Mouse (Mus musculus) G1E (cell line): Measurements from ENCODE around the gene A2ml1. TPM values are rescaled to one million over a fixed set of nuclear protein-coding genes. Genes with fewer than 3 reads are reported as not detected.

ENCODE experiments used
- ATAC-seq: 2 replicates; pipeline ENCODE4 v1.8.0; 2016; ENCODE audit warnings: mild to moderate bottlenecking; ENCODE audit not compliant: insufficient number of reproducible peaks, poor library complexity, low FRiP score, severe bottlenecking; ENCODE audit errors: extremely low read depth
- DNase-seq: peaks from one replicate; pipeline ENCODE4 v3.0.0; 2012; ENCODE audit warnings: low spot score
- H3K27me3 ChIP-seq: 2 replicates; pipeline ENCODE4 v1.6.1; 2012; ENCODE audit warnings: mild to moderate bottlenecking, low read length, inconsistent platforms; ENCODE audit not compliant: insufficient read depth
- H3K36me3 ChIP-seq: replicated peaks from 2 replicates; pipeline ENCODE3; 2012; ENCODE audit warnings: mild to moderate bottlenecking, inconsistent platforms
- H3K4me1 ChIP-seq: 2 replicates; pipeline ENCODE4 v1.6.1; 2012; ENCODE audit warnings: low read depth, low read length, inconsistent platforms, mixed read lengths; ENCODE audit not compliant: insufficient read depth
- H3K4me3 ChIP-seq: 2 replicates; pipeline ENCODE4 v1.5.1; 2012; ENCODE audit warnings: low read depth, mild to moderate bottlenecking, inconsistent platforms, low read length, moderate library complexity, mixed read lengths
- H3K9me3 ChIP-seq: replicated peaks from 2 replicates; pipeline ENCODE4 v1.6.1; 2012; ENCODE audit warnings: inconsistent platforms
- CTCF ChIP-seq: IDR thresholded peaks from 2 replicates; pipeline ENCODE4 v1.5.1; 2012; ENCODE audit warnings: low read depth, low read length, inconsistent platforms, mixed read lengths
- GATA1 ChIP-seq: IDR thresholded peaks from 2 replicates; pipeline ENCODE4 v1.6.1; 2012; ENCODE audit warnings: borderline replicate concordance, low read length, inconsistent platforms, mixed read lengths
- GATA2 ChIP-seq: IDR thresholded peaks from 2 replicates; pipeline ENCODE4 v1.6.1; 2012; ENCODE audit warnings: low read depth, low read length, inconsistent platforms, borderline replicate concordance
- POLR2AphosphoS5 ChIP-seq: IDR thresholded peaks from 2 replicates; pipeline ENCODE4 v1.6.1; 2012; ENCODE audit warnings: low read depth, low read length, inconsistent platforms; ENCODE audit not compliant: insufficient replicate concordance
- TAL1 ChIP-seq: conservative IDR thresholded peaks from 2 replicates; pipeline ENCODE4 v1.6.1; 2012; ENCODE audit warnings: low read depth, low read length, inconsistent platforms, mixed read lengths
- polyA plus RNA-seq: library from polyadenylated mRNA; stranded (reverse); fragments of >175 nt; gene quantifications from 2 replicates; pipeline ENCODE4 v1.2.3, GENCODE M21; 2012
- total RNA-seq, 2 experiments: library from RNA; stranded (forward) in 1 of 2; stranded (reverse) in 1 of 2; fragments of 200-1000 nt in 1 of 2; fragments of >200 nt in 1 of 2; fragmentation: Nextera tagmentation in 1 of 2; gene quantifications; 2 replicates each; pipeline ENCODE4 v1.2.3; 2014 to 2017

A2ml1 gene
- total and polyA plus RNA-seq, 3 experiments: 0.05 TPM; not detected in 2

DNA sequence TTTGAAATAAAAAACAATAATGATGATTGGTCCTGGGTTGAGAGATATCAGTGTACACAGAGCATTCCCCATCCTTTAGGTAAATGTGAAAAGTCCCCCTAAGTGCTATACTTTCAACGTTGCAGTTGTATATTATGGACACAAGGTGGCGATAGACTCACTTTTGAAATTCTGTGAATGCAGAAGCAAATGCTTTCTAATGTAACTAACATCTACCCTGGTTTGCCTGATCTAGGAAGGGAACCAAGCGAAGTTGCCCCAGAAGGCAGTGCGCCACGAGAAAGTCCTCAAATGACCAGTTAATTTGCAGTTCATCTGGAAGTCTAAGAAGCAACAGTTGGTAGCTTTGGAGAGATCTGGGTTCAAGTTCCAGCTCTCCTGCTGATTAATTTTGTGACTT, 23.1 kb upstream of the A2ml1 start:
- DNase-seq (no peak), ATAC-seq (no peak)
- Histone ChIP-seq H3K4me1 (no peaks in the 10 kb centered on the region), H3K27me3 (no peaks in the 10 kb centered on the region), H3K36me3 (no peaks in the 10 kb centered on the region), H3K4me3 (no peak overlapping the region), H3K9me3 (peaks cover 47% of the 10 kb centered on the region)
- TF ChIP-seq POLR2AphosphoS5 (no peak), GATA2 (no peak), CTCF (no peak), TAL1 (no peak), GATA1 (no peak)

GRCm38 (mm10) chr6:128602463-128603201, 21.2 kb upstream of the A2ml1 start:
- no peak for DNase-seq
- Histone ChIP-seq H3K4me1 (no peaks in the 10 kb centered on the region), H3K36me3 (no peaks in the 10 kb centered on the region), H3K4me3 (no peak overlapping the region), H3K9me3 (peaks cover 33% of the 10 kb centered on the region), H3K27me3 (no peaks in the 10 kb centered on the region)
- no peak for TF ChIP-seq GATA2
- no peak for TF ChIP-seq TAL1
- no peak for TF ChIP-seq GATA1
- no peak for TF ChIP-seq POLR2AphosphoS5
- TF ChIP-seq CTCF: no peak
- no peak for ATAC-seq

- H3K4me3 ChIP-seq: no peak overlapping the region
- TF ChIP-seq GATA1: no peak
- no peak for TF ChIP-seq POLR2AphosphoS5
- TF ChIP-seq GATA2: no peak
- no peak for TF ChIP-seq TAL1
- TF ChIP-seq CTCF: no peak
- H3K27me3 ChIP-seq: no peaks in the 10 kb centered on the region
- peaks cover 31% of the 10 kb centered on the region for H3K9me3 ChIP-seq
- H3K4me1 ChIP-seq: no peaks in the 10 kb centered on the region
- no peak for DNase-seq
- H3K36me3 ChIP-seq: no peaks in the 10 kb centered on the region
- no peak for ATAC-seq
These were observed 20.6 kb upstream of the A2ml1 start for GRCm38 (mm10) chr6:128602026-128602425.

DNA sequence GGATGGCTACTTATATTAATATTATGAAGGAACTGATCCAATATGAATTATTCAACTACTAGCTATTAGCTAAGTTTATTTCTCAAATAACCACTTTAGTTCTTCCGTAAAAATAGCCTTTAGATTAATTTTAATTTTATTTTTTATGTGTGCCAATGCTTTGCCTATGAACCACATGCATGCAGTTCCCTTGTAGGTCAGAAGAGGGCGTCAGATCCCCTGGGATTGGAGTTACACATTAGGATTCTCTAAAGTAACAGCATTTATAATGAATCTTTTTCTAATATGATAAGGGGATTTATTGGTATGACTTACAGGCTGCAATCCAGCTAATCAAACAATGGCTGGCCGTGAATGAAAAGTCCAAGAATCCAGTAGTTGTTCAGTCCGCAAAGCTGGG, 18.1 kb upstream of the A2ml1 start:
- Histone ChIP-seq H3K9me3 (peaks cover 34% of the 10 kb centered on the region), H3K36me3 (no peaks in the 10 kb centered on the region), H3K4me1 (no peaks in the 10 kb centered on the region), H3K4me3 (no peak overlapping the region), H3K27me3 (no peaks in the 10 kb centered on the region)
- DNase-seq: no peak
- no peak for TF ChIP-seq GATA2
- no peak for TF ChIP-seq TAL1
- TF ChIP-seq POLR2AphosphoS5: no peak
- TF ChIP-seq CTCF: no peak
- TF ChIP-seq GATA1: no peak
- no peak for ATAC-seq

GRCm38 (mm10) chr6:128598256-128599047, 17.0 kb upstream of the A2ml1 start:
- no peak overlapping the region for H3K4me3 ChIP-seq
- H3K36me3 ChIP-seq: no peaks in the 10 kb centered on the region
- H3K27me3 ChIP-seq: no peaks in the 10 kb centered on the region
- no peaks in the 10 kb centered on the region for H3K4me1 ChIP-seq
- no peak for DNase-seq
- TF ChIP-seq GATA1: no peak
- TF ChIP-seq CTCF: no peak
- TF ChIP-seq POLR2AphosphoS5: no peak
- TF ChIP-seq TAL1: no peak
- no peak for TF ChIP-seq GATA2
- H3K9me3 ChIP-seq: peaks cover 41% of the 10 kb centered on the region
- no peak for ATAC-seq

DNA sequence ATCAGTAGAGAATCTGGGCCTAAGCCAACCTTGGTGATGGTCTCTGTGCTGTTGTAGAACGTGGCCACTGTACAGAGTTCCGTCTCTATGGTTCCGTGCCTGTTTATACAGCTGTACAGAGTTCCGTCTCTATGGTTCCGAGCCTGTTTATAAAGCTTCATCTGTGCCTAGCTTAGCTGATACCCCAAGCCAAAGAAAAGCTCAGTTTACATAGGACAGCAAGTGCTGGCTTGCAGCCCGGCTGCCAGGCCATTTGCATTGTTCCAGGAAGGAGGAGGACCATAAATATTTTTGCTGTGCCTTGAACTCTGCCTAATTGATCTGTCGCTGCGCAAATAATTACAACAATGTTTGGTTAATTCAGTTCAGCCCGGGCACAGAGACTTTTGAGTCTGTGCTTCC, 15.7 kb upstream of the A2ml1 start:
- no peaks in the 10 kb centered on the region for H3K4me1 ChIP-seq
- no peak overlapping the region for H3K4me3 ChIP-seq
- H3K27me3 ChIP-seq: no peaks in the 10 kb centered on the region
- no peaks in the 10 kb centered on the region for H3K36me3 ChIP-seq
- ATAC-seq: no peak
- H3K9me3 ChIP-seq: peaks cover 33% of the 10 kb centered on the region
- TF ChIP-seq CTCF (no peak), GATA2 (no peak), GATA1 (no peak)
- DNase-seq: no peak
